Mouse (Mus musculus) bone marrow, adult 2 months (tissue): Measurements from ENCODE around the gene Krtap16-1.

Source experiments
- CTCF ChIP-seq: fragments of 200-500 bp; IDR thresholded peaks from 2 replicates; pipeline ENCODE4 v1.5.1; 2011; ENCODE audit warnings: low read length, control low read depth; ENCODE audit not compliant: control insufficient read depth, insufficient read depth
- POLR2A ChIP-seq: fragments of 200-500 bp; IDR thresholded peaks from 2 replicates; pipeline ENCODE4 v1.6.1; 2011; ENCODE audit warnings: low read depth, mild to moderate bottlenecking, control low read depth, low read length, borderline replicate concordance; ENCODE audit not compliant: control insufficient read depth

DNA sequence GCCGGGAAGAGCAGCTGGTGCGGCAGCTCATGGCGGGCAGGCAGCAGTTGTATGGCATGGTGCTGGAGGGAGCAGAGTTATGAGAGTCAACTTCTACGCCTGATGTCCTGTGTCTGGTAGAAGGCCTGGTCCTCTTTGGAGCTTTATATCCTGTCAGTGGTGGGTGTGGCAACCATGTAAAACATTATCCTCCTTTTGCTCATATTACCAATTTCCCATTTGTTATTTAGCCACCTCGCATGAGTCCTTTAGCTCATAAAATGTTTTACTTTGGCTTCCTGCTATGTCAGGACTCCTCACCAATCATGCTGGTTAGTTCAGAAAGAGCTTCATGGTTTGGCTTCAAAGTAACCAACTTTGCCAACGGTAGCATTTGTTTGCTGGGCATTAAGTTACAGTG lies 43.4 kb upstream of the Krtap16-1 start, which contains the start of gene Krt33b:
- TF ChIP-seq CTCF = no peak
- TF ChIP-seq POLR2A = no peak
